Mouse (Mus musculus): Measurements from ENCODE around the gene Cldn3. TPM values are rescaled to one million over a fixed set of nuclear protein-coding genes. Genes with fewer than 3 reads are reported as not detected.

Cldn3 gene
- polyA plus RNA-seq, 1 experiment from 2014 or later, result 2.2 TPM

- ATAC-seq (replicated peaks; ENCODE audit: low FRiP score), result no peak
- Histone ChIP-seq H3K27me3 (replicated peaks; ENCODE audit: control insufficient read depth, insufficient read depth, low read length) (no peaks in the 10 kb centered on the region), H3K4me2 (peak overlapping the region; percentile 51), H3K9me3 (ENCODE audit: control insufficient read depth, low read length) (no peaks in the 10 kb centered on the region), H3K36me3 (ENCODE audit: control insufficient read depth, insufficient read depth, low read length) (no peaks in the 10 kb centered on the region; the same call in 1 of the 2 replicates), H3K4me3 (ENCODE audit: low read depth, low read length) (peak overlapping the region; percentile 28), H3K4me1 (replicated peaks; ENCODE audit: control insufficient read depth, insufficient read depth, low read length) (peaks cover 18% of the 10 kb centered on the region), H3K9ac (ENCODE audit: low read depth, low read length) (peak overlapping the region; percentile 37; the same call in 1 of the 2 replicates), H3K27ac (ENCODE audit: low read depth, low read length) (peak overlapping the region; percentile 43)
- WGBS, result 10% methylated on average over 13 of the region's 16 CpGs
- peak; percentile 78 for DNase-seq (ENCODE audit: low spot score)
Observed at GRCm38 (mm10) chr5:135012671-135013441, 26.8 kb downstream of the Cldn3 start.

- Histone ChIP-seq H3K9ac (ENCODE audit: low read depth, low read length) (no peak overlapping the region), H3K4me2 (no peak overlapping the region), H3K9me3 (ENCODE audit: control insufficient read depth, low read length) (no peaks in the 10 kb centered on the region), H3K36me3 (ENCODE audit: control insufficient read depth, insufficient read depth, low read length) (no peaks in the 10 kb centered on the region; the same call in 1 of the 2 replicates), H3K27ac (ENCODE audit: low read depth, low read length) (no peak overlapping the region), H3K27me3 (replicated peaks; ENCODE audit: control insufficient read depth, insufficient read depth, low read length) (no peaks in the 10 kb centered on the region), H3K4me3 (ENCODE audit: low read depth, low read length) (no peak overlapping the region), H3K4me1 (replicated peaks; ENCODE audit: control insufficient read depth, insufficient read depth, low read length) (peaks cover 14% of the 10 kb centered on the region)
- ATAC-seq (replicated peaks; ENCODE audit: low FRiP score), result peak; percentile 48; the same call in 1 of the 2 replicates
- WGBS, result 12% methylated on average over 7 of the region's 7 CpGs
- peak; percentile 79 for DNase-seq (ENCODE audit: low spot score)
Observed at GRCm38 (mm10) chr5:135015497-135015896, 29.5 kb downstream of the Cldn3 start.

GRCm38 (mm10) chr5:135016224-135016759, 30.3 kb downstream of the Cldn3 start:
- no peak for ATAC-seq (replicated peaks; ENCODE audit: low FRiP score)
- 46% methylated on average over 4 of the region's 4 CpGs for WGBS

GRCm38 (mm10) chr5:135021814-135022213, 35.8 kb downstream of the Cldn3 start:
- ATAC-seq (replicated peaks; ENCODE audit: low FRiP score) (no peak), DNase-seq (ENCODE audit: low spot score) (no peak)
- Histone ChIP-seq H3K27ac (ENCODE audit: low read depth, low read length) (no peak overlapping the region), H3K9ac (ENCODE audit: low read depth, low read length) (no peak overlapping the region), H3K9me3 (ENCODE audit: control insufficient read depth, low read length) (no peaks in the 10 kb centered on the region), H3K4me3 (ENCODE audit: low read depth, low read length) (no peak overlapping the region), H3K36me3 (ENCODE audit: control insufficient read depth, insufficient read depth, low read length) (no peaks in the 10 kb centered on the region), H3K27me3 (replicated peaks; ENCODE audit: control insufficient read depth, insufficient read depth, low read length) (no peaks in the 10 kb centered on the region; the same call in 1 of the 2 replicates), H3K4me2 (no peak overlapping the region), H3K4me1 (replicated peaks; ENCODE audit: control insufficient read depth, insufficient read depth, low read length) (peaks cover 28% of the 10 kb centered on the region)
- WGBS, result 80% methylated on average over 6 of the region's 6 CpGs

More at GRCm38 (mm10) chr5:135016224-135016759, 30.3 kb downstream of the Cldn3 start:
- Histone ChIP-seq H3K9me3 (ENCODE audit: control insufficient read depth, low read length) (no peaks in the 10 kb centered on the region), H3K27me3 (replicated peaks; ENCODE audit: control insufficient read depth, insufficient read depth, low read length) (no peaks in the 10 kb centered on the region), H3K4me3 (ENCODE audit: low read depth, low read length) (no peak overlapping the region), H3K27ac (ENCODE audit: low read depth, low read length) (no peak overlapping the region), H3K4me2 (no peak overlapping the region), H3K9ac (ENCODE audit: low read depth, low read length) (no peak overlapping the region), H3K4me1 (replicated peaks; ENCODE audit: control insufficient read depth, insufficient read depth, low read length) (peaks cover 10% of the 10 kb centered on the region), H3K36me3 (ENCODE audit: control insufficient read depth, insufficient read depth, low read length) (no peaks in the 10 kb centered on the region; the same call in 1 of the 2 replicates)
- no peak for DNase-seq (ENCODE audit: low spot score)

GRCm38 (mm10) chr5:135023344-135024173, 37.5 kb downstream of the Cldn3 start, which contains the start of gene Stx1a:
Stx1a (plus strand) TSS chr5:135023482.
- peak; percentile 96 for ATAC-seq (replicated peaks; ENCODE audit: low FRiP score)
- peaks cover 30% of the 10 kb centered on the region for H3K4me1 ChIP-seq (replicated peaks; ENCODE audit: control insufficient read depth, insufficient read depth, low read length)
- no peak within 1 kb of the TSS for H3K27ac ChIP-seq (ENCODE audit: low read depth, low read length)

GRCm38 (mm10) chr5:135024665-135025224, 38.7 kb downstream of the Cldn3 start:
- ATAC-seq (replicated peaks; ENCODE audit: low FRiP score) (no peak), DNase-seq (ENCODE audit: low spot score) (no peak)
- Histone ChIP-seq H3K4me1 (replicated peaks; ENCODE audit: control insufficient read depth, insufficient read depth, low read length) (peaks cover 40% of the 10 kb centered on the region), H3K4me2 (peak overlapping the region; percentile 67), H3K4me3 (ENCODE audit: low read depth, low read length) (peak overlapping the region; percentile 68), H3K9ac (ENCODE audit: low read depth, low read length) (no peak overlapping the region), H3K9me3 (ENCODE audit: control insufficient read depth, low read length) (no peaks in the 10 kb centered on the region), H3K27me3 (replicated peaks; ENCODE audit: control insufficient read depth, insufficient read depth, low read length) (no peaks in the 10 kb centered on the region; the same call in 1 of the 2 replicates), H3K36me3 (ENCODE audit: control insufficient read depth, insufficient read depth, low read length) (no peaks in the 10 kb centered on the region), H3K27ac (ENCODE audit: low read depth, low read length) (no peak overlapping the region)
- 39% methylated on average over 11 of the region's 11 CpGs for WGBS

More at GRCm38 (mm10) chr5:135023344-135024173, 37.5 kb downstream of the Cldn3 start, which contains the start of gene Stx1a:
- WGBS, result under 1% methylated on average over 61 of the region's 61 CpGs
- Histone ChIP-seq H3K4me2 (peak within 1 kb of the TSS; percentile 67), H3K4me3 (ENCODE audit: low read depth, low read length) (peak within 1 kb of the TSS; percentile 68), H3K27me3 (replicated peaks; ENCODE audit: control insufficient read depth, insufficient read depth, low read length) (no peaks in the 10 kb centered on the region; the same call in 1 of the 2 replicates), H3K9me3 (ENCODE audit: control insufficient read depth, low read length) (no peaks in the 10 kb centered on the region), H3K36me3 (ENCODE audit: control insufficient read depth, insufficient read depth, low read length) (no peaks in the 10 kb centered on the region), H3K9ac (ENCODE audit: low read depth, low read length) (peak within 1 kb of the TSS; percentile 58)
- DNase-seq (ENCODE audit: low spot score), result peak; percentile 90

GRCm38 (mm10) chr5:135025899-135026298, 39.9 kb downstream of the Cldn3 start:
- 32% methylated on average over 7 of the region's 7 CpGs for WGBS
- no peaks in the 10 kb centered on the region for H3K9me3 ChIP-seq (ENCODE audit: control insufficient read depth, low read length)
- no peak overlapping the region for H3K4me3 ChIP-seq (ENCODE audit: low read depth, low read length)
- no peaks in the 10 kb centered on the region for H3K36me3 ChIP-seq (ENCODE audit: control insufficient read depth, insufficient read depth, low read length)
- no peak for DNase-seq (ENCODE audit: low spot score)
- H3K9ac ChIP-seq (ENCODE audit: low read depth, low read length), result no peak overlapping the region
- no peak overlapping the region for H3K27ac ChIP-seq (ENCODE audit: low read depth, low read length)
- H3K4me2 ChIP-seq, result peak overlapping the region; percentile 33
- peaks cover 40% of the 10 kb centered on the region for H3K4me1 ChIP-seq (replicated peaks; ENCODE audit: control insufficient read depth, insufficient read depth, low read length)
- no peak for ATAC-seq (replicated peaks; ENCODE audit: low FRiP score)
- no peaks in the 10 kb centered on the region; the same call in 1 of the 2 replicates for H3K27me3 ChIP-seq (replicated peaks; ENCODE audit: control insufficient read depth, insufficient read depth, low read length)
